18 mouse cellular contexts compared by ENCODE assay signal in the genomic region with DNA sequence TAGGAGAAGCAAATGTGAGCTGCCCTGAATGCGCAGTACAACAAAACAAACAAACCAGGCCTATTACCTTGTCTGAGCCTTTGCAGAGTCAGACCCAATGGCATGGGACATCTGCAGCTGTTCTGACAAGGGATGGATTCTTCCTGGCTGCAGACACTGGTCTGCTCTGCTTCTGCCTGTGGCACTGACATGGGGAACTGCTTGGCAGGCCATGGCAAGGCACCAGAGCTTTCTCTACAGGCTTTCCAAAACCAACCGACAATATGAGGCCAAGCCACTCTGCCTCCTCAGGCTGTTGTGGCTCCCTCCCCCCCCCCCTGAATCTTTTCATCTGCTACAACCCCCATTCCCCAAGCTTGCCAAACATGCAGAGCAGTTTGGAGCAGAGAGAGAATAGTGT. TPM values are rescaled to one million over a fixed set of nuclear protein-coding genes. Genes with fewer than 3 reads are reported as not detected.
A peak's percentile ranks its signal among the peaks of the same experiment; 100 is the strongest.
DNase-seq lines count a peak whose midpoint lies in the region; ATAC-seq lines count a peak whose summit lies in the region.
"Had no signal": no experiment of that assay in that cellular context is flagged by ENCODE, and none has a peak within 500 bp of the region (broad histone marks: within the 10 kb centered on the region; RNA-seq: fewer than 3 reads in every experiment).

No protein-coding gene starts in this region.

- no peaks in the 10 kb centered on the region for H3K9me3 ChIP-seq in heart, embryonic 13.5 days
- H3K9me3 ChIP-seq in limb, embryonic 15.5 days: no peaks in the 10 kb centered on the region
- H3K9me3 ChIP-seq in limb, embryonic 10.5 days (replicated peaks): no peaks in the 10 kb centered on the region
- no peaks in the 10 kb centered on the region for H3K9me3 ChIP-seq in liver, embryonic 13.5 days (replicated peaks)
- H3K9me3 ChIP-seq: embryonic facial prominence, embryonic 12.5 days; forebrain, embryonic 10.5 days; limb, embryonic 13.5 days; midbrain, embryonic 13.5 days had no signal

- peak overlapping the region; percentile 82 for H3K27ac ChIP-seq in heart, embryonic 13.5 days (replicated peaks)
- H3K27ac ChIP-seq in limb, embryonic 15.5 days: 0 out of 2 replicates have a peak overlapping the region, but pooled peaks have one; percentile 4
- no peak overlapping the region for H3K27ac ChIP-seq in limb, embryonic 10.5 days
- peak overlapping the region; percentile 30 for H3K27ac ChIP-seq in liver, embryonic 13.5 days
- H3K27ac ChIP-seq: embryonic facial prominence, embryonic 12.5 days; forebrain, embryonic 10.5 days; kidney, postnatal 0 days; midbrain, embryonic 13.5 days had no signal

- no peaks in the 10 kb centered on the region for H3K27me3 ChIP-seq in heart, embryonic 13.5 days (replicated peaks)
- no peaks in the 10 kb centered on the region for H3K27me3 ChIP-seq in limb, embryonic 15.5 days
- no peaks in the 10 kb centered on the region for H3K27me3 ChIP-seq in limb, embryonic 10.5 days (ENCODE audit: low read depth, poor library complexity, severe bottlenecking)
- no peaks in the 10 kb centered on the region for H3K27me3 ChIP-seq in liver, embryonic 13.5 days
- H3K27me3 ChIP-seq: embryonic facial prominence, embryonic 12.5 days; limb, embryonic 13.5 days; midbrain, embryonic 13.5 days had no signal

- peak; percentile 30 to 43 for DNase-seq in cerebellum, postnatal 14 days
- DNase-seq in heart, postnatal 36 days: no peak
- DNase-seq in limb, embryonic 10.5 days (ENCODE audit: low spot score): no peak
- no peak for DNase-seq in liver, embryonic 13.5 days
- no peak for DNase-seq in yolk sac, embryonic 10.5 days (ENCODE audit: low spot score)
- DNase-seq: adrenal gland, postnatal 25 days; cerebellum, adult 9-10 months; lung, postnatal 14 days; right cerebral cortex, adult 18-20 months had no signal

- H3K4me2 ChIP-seq in heart, embryonic 13.5 days: no peak overlapping the region
- no peak overlapping the region for H3K4me2 ChIP-seq in limb, embryonic 15.5 days
- H3K4me2 ChIP-seq in liver, embryonic 13.5 days: no peak overlapping the region
- H3K4me2 ChIP-seq: embryonic facial prominence, embryonic 12.5 days; limb, embryonic 13.5 days; midbrain, embryonic 13.5 days had no signal

- 69% methylated on average over 2 of the region's 2 CpGs for WGBS in heart, embryonic 13.5 days
- WGBS in limb, embryonic 15.5 days: 66% methylated on average over 2 of the region's 2 CpGs
- 70% methylated on average over 2 of the region's 2 CpGs for WGBS in limb, embryonic 10.5 days
- 83% methylated on average over 2 of the region's 2 CpGs for WGBS in liver, embryonic 13.5 days (ENCODE audit: insufficient replicate concordance)

- peaks cover 29% of the 10 kb centered on the region for H3K36me3 ChIP-seq in heart, embryonic 13.5 days
- peaks cover 6% of the 10 kb centered on the region for H3K36me3 ChIP-seq in limb, embryonic 15.5 days
- peaks cover 13% of the 10 kb centered on the region for H3K36me3 ChIP-seq in limb, embryonic 10.5 days
- H3K36me3 ChIP-seq in liver, embryonic 13.5 days: peaks cover 10% of the 10 kb centered on the region; the same call in 1 of the 2 replicates
- H3K36me3 ChIP-seq: embryonic facial prominence, embryonic 12.5 days; midbrain, embryonic 13.5 days had no signal

- no peak for ATAC-seq in cerebellum, adult (ENCODE audit: insufficient number of reproducible peaks, low FRiP score, low TSS enrichment)
- ATAC-seq in heart, embryonic 13.5 days (ENCODE audit: extremely low read depth, insufficient number of reproducible peaks, low FRiP score, low TSS enrichment): no peak
- no peak for ATAC-seq in limb, embryonic 15.5 days (ENCODE audit: insufficient number of reproducible peaks, low FRiP score, low TSS enrichment, low read depth)
- ATAC-seq in liver, embryonic 13.5 days (ENCODE audit: low read depth): no peak
- ATAC-seq: inflammation-experienced regulatory T-cells, adult 6 months; midbrain, embryonic 13.5 days had no signal

- peaks cover 92% of the 10 kb centered on the region for H3K4me1 ChIP-seq in heart, embryonic 13.5 days
- H3K4me1 ChIP-seq in limb, embryonic 15.5 days: peaks cover 17% of the 10 kb centered on the region
- H3K4me1 ChIP-seq in limb, embryonic 10.5 days: 0 out of 2 replicates have a peak, but pooled peaks cover 4% of the 10 kb centered on the region
- H3K4me1 ChIP-seq in liver, embryonic 13.5 days (replicated peaks): peaks cover 50% of the 10 kb centered on the region
- H3K4me1 ChIP-seq: embryonic facial prominence, embryonic 12.5 days had no signal

- intact Hi-C loops in heart, postnatal 36 days (cut with DNase I): no loop called here

- no peak overlapping the region for H3K4me3 ChIP-seq in heart, embryonic 13.5 days
- no peak overlapping the region for H3K4me3 ChIP-seq in limb, embryonic 15.5 days
- no peak overlapping the region for H3K4me3 ChIP-seq in limb, embryonic 10.5 days
- H3K4me3 ChIP-seq in liver, embryonic 13.5 days (replicated peaks): no peak overlapping the region
- H3K4me3 ChIP-seq: embryonic facial prominence, embryonic 12.5 days; forebrain, embryonic 10.5 days; limb, embryonic 13.5 days; midbrain, embryonic 13.5 days had no signal

- peak overlapping the region; percentile 61 for H3K9ac ChIP-seq in heart, embryonic 13.5 days
- no peak overlapping the region for H3K9ac ChIP-seq in limb, embryonic 15.5 days
- no peak overlapping the region for H3K9ac ChIP-seq in liver, embryonic 13.5 days
- H3K9ac ChIP-seq: embryonic facial prominence, embryonic 12.5 days; limb, embryonic 13.5 days; midbrain, embryonic 13.5 days had no signal

RNA-seq across cellular contexts. Expression of gene Fam162a, which starts 8.1 kb away (rescaled TPM):
- polyA plus RNA-seq in heart, embryonic 13.5 days (2015; fragmentation: Nextera tagmentation; extraction: Ambion mirVana): 791 and 887 TPM in 2 replicates
- total RNA-seq in heart, postnatal 36 days (2021): 100 to 1,000 TPM; 230 to 246 TPM
- 729 and 794 TPM in 2 replicates for polyA plus RNA-seq in limb, embryonic 15.5 days (2015; fragmentation: Nextera tagmentation; extraction: Ambion mirVana)
- polyA plus RNA-seq in limb, embryonic 10.5 days (2016; fragmentation: Nextera tagmentation; extraction: Ambion mirVana): 353 and 424 TPM in 2 replicates
- 212 and 214 TPM in 2 replicates for polyA plus RNA-seq in liver, embryonic 13.5 days (2015; fragmentation: Nextera tagmentation; extraction: Ambion mirVana)

RNA-seq across cellular contexts. Expression of gene Ccdc58, which starts 8.2 kb away (rescaled TPM):
- polyA plus RNA-seq in heart, embryonic 13.5 days (2015; fragmentation: Nextera tagmentation; extraction: Ambion mirVana): 80.5 and 89.1 TPM in 2 replicates
- 10 to 100 TPM; 29.0 to 29.1 TPM for total RNA-seq in heart, postnatal 36 days (2021)
- polyA plus RNA-seq in limb, embryonic 15.5 days (2015; fragmentation: Nextera tagmentation; extraction: Ambion mirVana): 80.8 and 85.0 TPM in 2 replicates
- polyA plus RNA-seq in limb, embryonic 10.5 days (2016; fragmentation: Nextera tagmentation; extraction: Ambion mirVana): 107 and 125 TPM in 2 replicates
- 71.3 and 76.8 TPM in 2 replicates for polyA plus RNA-seq in liver, embryonic 13.5 days (2015; fragmentation: Nextera tagmentation; extraction: Ambion mirVana)

RNA-seq across cellular contexts. Expression of gene Wdr5b, which starts 22.3 kb away (rescaled TPM):
- 6.2 and 6.7 TPM in 2 replicates for polyA plus RNA-seq in heart, embryonic 13.5 days (2015; fragmentation: Nextera tagmentation; extraction: Ambion mirVana)
- total RNA-seq in heart, postnatal 36 days (2021): 1 to 10 TPM; 2.7 to 3.2 TPM
- polyA plus RNA-seq in limb, embryonic 15.5 days (2015; fragmentation: Nextera tagmentation; extraction: Ambion mirVana): 9.7 and 10.6 TPM in 2 replicates
- 5.0 and 8.3 TPM in 2 replicates for polyA plus RNA-seq in limb, embryonic 10.5 days (2016; fragmentation: Nextera tagmentation; extraction: Ambion mirVana)
- 2.9 and 3.6 TPM in 2 replicates for polyA plus RNA-seq in liver, embryonic 13.5 days (2015; fragmentation: Nextera tagmentation; extraction: Ambion mirVana)

Comparison
In these comparisons a context has a peak if more than half of its experiments do, and no peak if none do; other contexts are left out.
1. DNase-seq: peak in cerebellum, postnatal 14 days (2 of 2); none in heart, postnatal 36 days (0 of 2), limb, embryonic 10.5 days (single experiment), liver, embryonic 13.5 days (single experiment) and yolk sac, embryonic 10.5 days (single experiment).